Mouse (Mus musculus): Measurements from ENCODE around the gene Mrpl18. TPM values are rescaled to one million over a fixed set of nuclear protein-coding genes. Genes with fewer than 3 reads are reported as not detected.
A peak's percentile ranks its signal among the peaks of the same experiment; 100 is the strongest.

The Mrpl18 gene
- polyA plus RNA-seq, 1 experiment, result 56.3 TPM

DNA sequence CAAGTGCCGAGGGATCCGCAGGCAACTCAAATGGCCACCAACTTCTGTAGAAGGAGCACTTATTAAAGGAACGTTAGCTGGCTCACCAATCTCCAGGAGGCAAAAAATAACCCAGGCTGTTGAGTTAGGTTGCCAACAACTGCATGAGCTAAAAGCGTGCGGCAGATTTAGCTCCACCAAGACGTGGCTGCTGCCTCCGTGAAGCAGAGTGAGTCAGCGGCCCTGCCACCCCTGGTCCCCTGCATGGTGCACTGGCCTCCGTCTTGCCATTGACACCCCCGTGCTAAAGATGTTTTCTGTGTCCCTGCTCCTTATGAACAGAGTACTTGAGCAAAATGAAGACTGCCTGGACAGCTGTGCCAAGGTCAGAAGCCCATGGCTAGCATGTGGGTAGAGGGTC lies 49.3 kb downstream of the Mrpl18 start:
- H3K27ac ChIP-seq (ENCODE audit: insufficient read depth, low read length), result peak overlapping the region; percentile 65
- peaks cover 4% of the 10 kb centered on the region; the same call in 1 of the 2 replicates for H3K4me1 ChIP-seq (ENCODE audit: control insufficient read depth, insufficient read depth, low read length)
- H3K4me3 ChIP-seq (ENCODE audit: insufficient read depth, low read length), result no peak overlapping the region
- TF ChIP-seq POLR2A (IDR thresholded peaks at IDR 0.05; ENCODE audit: extremely low read depth, insufficient read depth, low read length), result no peak
- no peak for TF ChIP-seq CTCF (IDR thresholded peaks at IDR 0.05; ENCODE audit: extremely low read depth, insufficient read depth, low read length)

DNA sequence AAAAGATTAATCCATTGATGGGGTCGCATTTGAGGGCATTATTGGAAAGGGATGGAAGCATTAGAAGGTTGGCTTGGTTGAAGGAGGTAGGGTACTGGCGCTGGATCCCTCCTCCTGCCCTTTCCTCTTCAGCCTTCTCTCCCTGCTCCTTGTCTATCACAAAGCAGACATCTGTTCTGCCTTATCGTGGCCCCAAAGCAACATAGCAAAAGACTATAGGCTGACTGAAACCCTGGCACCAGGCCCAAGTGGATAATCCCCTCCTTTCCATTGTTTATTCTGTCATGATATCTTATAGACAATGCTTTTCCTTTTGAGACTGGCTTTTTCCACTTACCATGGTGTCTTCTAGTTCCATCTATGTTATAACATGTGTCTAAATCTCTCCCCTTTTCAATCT lies 50.7 kb downstream of the Mrpl18 start:
- TF ChIP-seq POLR2A (IDR thresholded peaks at IDR 0.05; ENCODE audit: extremely low read depth, insufficient read depth, low read length) (no peak), CTCF (IDR thresholded peaks at IDR 0.05; ENCODE audit: extremely low read depth, insufficient read depth, low read length) (no peak)
- Histone ChIP-seq H3K4me3 (ENCODE audit: insufficient read depth, low read length) (no peak overlapping the region), H3K4me1 (ENCODE audit: control insufficient read depth, insufficient read depth, low read length) (peaks cover 4% of the 10 kb centered on the region; the same call in 1 of the 2 replicates), H3K27ac (ENCODE audit: insufficient read depth, low read length) (no peak overlapping the region)

DNA sequence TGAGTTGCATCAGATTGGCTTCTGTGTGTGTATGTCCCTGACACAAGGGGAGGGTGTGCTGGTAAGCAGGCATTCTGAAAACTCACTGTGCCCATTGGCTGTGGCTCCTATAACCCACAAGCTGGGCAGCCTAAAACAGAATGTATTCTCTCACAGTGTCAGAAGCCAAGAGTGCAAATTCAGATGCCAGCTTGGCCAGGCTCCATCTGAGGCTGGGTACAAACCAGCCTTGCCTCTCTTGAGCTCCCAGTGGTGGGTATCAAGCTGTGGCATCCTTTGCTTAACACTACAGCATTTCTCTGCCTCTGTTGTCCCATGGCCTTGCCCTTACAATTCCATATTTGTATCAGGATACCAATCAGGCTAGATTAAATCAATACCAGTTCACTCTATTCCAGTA lies 52.0 kb downstream of the Mrpl18 start:
- TF ChIP-seq CTCF (IDR thresholded peaks at IDR 0.05; ENCODE audit: extremely low read depth, insufficient read depth, low read length), result no peak
- no peak for TF ChIP-seq POLR2A (IDR thresholded peaks at IDR 0.05; ENCODE audit: extremely low read depth, insufficient read depth, low read length)
- H3K4me3 ChIP-seq (ENCODE audit: insufficient read depth, low read length), result no peak overlapping the region
- no peak overlapping the region for H3K27ac ChIP-seq (ENCODE audit: insufficient read depth, low read length)
- H3K4me1 ChIP-seq (ENCODE audit: control insufficient read depth, insufficient read depth, low read length), result peaks cover 4% of the 10 kb centered on the region; the same call in 1 of the 2 replicates

Other genes with a start within 250 kb of the Mrpl18 start
- gene Slc22a1, start 240.5 kb downstream of the Mrpl18 start, polyA plus RNA-seq (2012; rRNA removed), result 0.90 and 1.9 TPM in 2 replicates
- gene Igf2r, start 146.7 kb downstream of the Mrpl18 start, polyA plus RNA-seq (2012; rRNA removed), result 10.9 and 11.1 TPM in 2 replicates
- gene Mas1, start 48.2 kb downstream of the Mrpl18 start, polyA plus RNA-seq (2012; rRNA removed), result 35.7 and 39.1 TPM in 2 replicates
- 0.13 and 0.21 TPM in 2 replicates for gene Mrgprh, start 40.3 kb downstream of the Mrpl18 start, polyA plus RNA-seq (2012; rRNA removed)
- 2.9 and 4.1 TPM in 2 replicates for gene Pnldc1, start 6.1 kb downstream of the Mrpl18 start, polyA plus RNA-seq (2012; rRNA removed)
- gene Tcp1, start 644 bp downstream of the Mrpl18 start, polyA plus RNA-seq (2012; rRNA removed), result 135 and 140 TPM in 2 replicates
- gene Acat3, start 24.3 kb upstream of the Mrpl18 start, polyA plus RNA-seq (2012; rRNA removed), result 6.6 and 8.0 TPM in 2 replicates
- gene Acat2, start 44.4 kb upstream of the Mrpl18 start, polyA plus RNA-seq (2012; rRNA removed), result 42.3 and 47.4 TPM in 2 replicates
- gene Wtap, start 77.8 kb upstream of the Mrpl18 start, polyA plus RNA-seq (2012; rRNA removed), result 50.9 and 51.3 TPM in 2 replicates
- gene Sod2, start 90.5 kb upstream of the Mrpl18 start, polyA plus RNA-seq (2012; rRNA removed), result 222 and 230 TPM in 2 replicates
- not detected in 2 replicates for gene Gpr31b, start 136.0 kb upstream of the Mrpl18 start, polyA plus RNA-seq (2012; rRNA removed)
- gene Tcp10b, start 144.8 kb upstream of the Mrpl18 start, polyA plus RNA-seq (2012; rRNA removed), result 0.57 and 0.94 TPM in 2 replicates
- not detected in 2 replicates for gene Unc93a, start 215.5 kb upstream of the Mrpl18 start, polyA plus RNA-seq (2012; rRNA removed)